Mouse (Mus musculus) liver, embryonic 14.5 days (tissue): Measurements from ENCODE around the gene Coq8b. TPM values are rescaled to one million over a fixed set of nuclear protein-coding genes. Genes with fewer than 3 reads are reported as not detected.

Experiments used
- ATAC-seq: fragments of 200-750 bp; cut with Nextera tagmentation; 2 replicates; pipeline ENCODE4 v1.8.0; 2017; ENCODE audit warnings: moderate number of reproducible peaks, mild to moderate bottlenecking, moderate library complexity; ENCODE audit not compliant: insufficient read depth
- DNase-seq, 3 experiments: peaks; one replicate each; pipeline ENCODE4 v3.0.0-alpha.2; 2012 to 2013; ENCODE audit warnings: low read depth in 3 of 3, low spot score in 3 of 3
- H3K27ac ChIP-seq: fragments of 300-500 bp; sonication (generic); 2 replicates; pipeline ENCODE4 v1.5.1; 2014; ENCODE audit warnings: moderate library complexity, mild to moderate bottlenecking, control low read depth, inconsistent platforms
- H3K27me3 ChIP-seq: fragments of 300-500 bp; sonication (generic); 2 replicates; pipeline ENCODE4 v1.6.1; 2014; ENCODE audit warnings: mild to moderate bottlenecking, low read length, moderate library complexity; ENCODE audit not compliant: control insufficient read depth, insufficient read depth
- H3K36me3 ChIP-seq: fragments of 300-500 bp; sonication (generic); replicated peaks from 2 replicates; pipeline ENCODE4 v1.6.1; 2014; ENCODE audit warnings: low read depth; ENCODE audit not compliant: control insufficient read depth, insufficient read depth
- H3K4me1 ChIP-seq, 2 experiments: fragments of 200-500 bp in 1 of 2; fragments of 300-500 bp in 1 of 2; sonication (generic) in 1 of 2; replicated peaks; 2 replicates each; pipeline ENCODE4 v1.6.1; 2012 to 2014; ENCODE audit warnings: antibody characterized with exemption in 1 of 2, inconsistent platforms in 1 of 2, low read length in 1 of 2; ENCODE audit not compliant: control insufficient read depth in 2 of 2, insufficient read depth in 2 of 2
- H3K4me2 ChIP-seq: fragments of 300-500 bp; sonication (generic); 2 replicates; pipeline ENCODE4 v1.6.1; 2014; ENCODE audit warnings: low read depth, mild to moderate bottlenecking, control low read depth, moderate library complexity
- H3K4me3 ChIP-seq, 2 experiments: fragments of 200-500 bp in 1 of 2; fragments of 300-500 bp in 1 of 2; sonication (generic) in 1 of 2; 2 replicates each; pipeline ENCODE4 v1.5.1; 2012 to 2014; ENCODE audit warnings: low read depth in 2 of 2, low read length in 2 of 2, mild to moderate bottlenecking in 2 of 2, control low read depth in 1 of 2, inconsistent platforms in 1 of 2, moderate library complexity in 1 of 2; ENCODE audit not compliant: insufficient read depth in 1 of 2
- H3K9ac ChIP-seq: fragments of 300-500 bp; sonication (generic); replicated peaks from 2 replicates; pipeline ENCODE4 v1.6.1; 2014; ENCODE audit warnings: mild to moderate bottlenecking, control low read depth, moderate library complexity
- H3K9me3 ChIP-seq: fragments of 300-500 bp; sonication (generic); 2 replicates; pipeline ENCODE4 v1.6.1; 2016; ENCODE audit warnings: low read length, mixed read lengths; ENCODE audit not compliant: control insufficient read depth
- CTCF ChIP-seq: IDR thresholded peaks from 2 replicates; pipeline ENCODE4 v1.5.1; 2016; ENCODE audit warnings: antibody characterized with exemption, low read depth, control low read depth
- EP300 ChIP-seq: IDR thresholded peaks from 2 replicates; pipeline ENCODE4 v1.6.1; 2016; ENCODE audit warnings: antibody characterized with exemption, low read depth
- WGBS: fragments of 180-500 bp; shearing (Covaris S2); extraction: QIAGEN DNeasy Blood & Tissue Kit; methylation state at CpG from one replicate; pipeline ENCODE4 v1.1.7; 2014; ENCODE audit not compliant: insufficient replicate concordance; 5-methylcytosine and 5-hydroxymethylcytosine counted together
- polyA plus RNA-seq, 2 experiments: library from polyadenylated mRNA; depleted of rRNA in 1 of 2; stranded (reverse) in 1 of 2; unstranded in 1 of 2; fragments of >200 nt; fragmentation: Nextera tagmentation in 1 of 2; extraction: Ambion mirVana in 1 of 2; gene quantifications; 2 replicates each; pipeline versions ENCODE4 v1.2.1 to v1.2.3; 2012 to 2014

Coq8b gene
- polyA plus RNA-seq, 2 experiments = 9.3 to 17.7 TPM

GRCm38 (mm10) chr7:27284865-27285697 is 52.3 kb downstream of the Coq8b start:
- Histone ChIP-seq H3K27ac (no peak overlapping the region), H3K9me3 (no peaks in the 10 kb centered on the region), H3K27me3 (0 out of 2 replicates have a peak, but pooled peaks cover 2% of the 10 kb centered on the region), H3K36me3 (no peaks in the 10 kb centered on the region), H3K4me3 (no peak overlapping the region), H3K9ac (no peak overlapping the region), H3K4me1 (no peaks in the 10 kb centered on the region; a peak in 1 of 4 replicates), H3K4me2 (no peak overlapping the region; the same call in 1 of the 2 replicates)
- DNase-seq = no peak
- TF ChIP-seq CTCF (peak; percentile 68), EP300 (no peak)
- ATAC-seq = 0 out of 2 replicates have a peak, but pooled peaks have one; percentile 11
- WGBS = 2% methylated on average over 28 of the region's 28 CpGs

- Histone ChIP-seq H3K4me3 (no peak overlapping the region), H3K4me1 (no peaks in the 10 kb centered on the region; a peak in 1 of 4 replicates), H3K36me3 (no peaks in the 10 kb centered on the region), H3K4me2 (no peak overlapping the region; the same call in 1 of the 2 replicates), H3K9ac (no peak overlapping the region), H3K27ac (no peak overlapping the region), H3K9me3 (no peaks in the 10 kb centered on the region), H3K27me3 (0 out of 2 replicates have a peak, but pooled peaks cover 2% of the 10 kb centered on the region)
- ATAC-seq (peak; percentile 53), DNase-seq (peak in 1 of 3 experiments; percentile 20)
- TF ChIP-seq CTCF (peak; percentile 75), EP300 (no peak)
- WGBS = 4% methylated on average over 8 of the region's 8 CpGs
Observed at GRCm38 (mm10) chr7:27285698-27286066, 52.9 kb downstream of the Coq8b start.

GRCm38 (mm10) chr7:27288732-27289131 is 55.9 kb downstream of the Coq8b start:
- H3K4me3 ChIP-seq = no peak overlapping the region
- DNase-seq (no peak), ATAC-seq (no peak)
- no peak for TF ChIP-seq EP300
- no peak for TF ChIP-seq CTCF
- no peak overlapping the region for H3K4me2 ChIP-seq
- H3K27ac ChIP-seq = no peak overlapping the region
- H3K36me3 ChIP-seq = no peaks in the 10 kb centered on the region
- no peak overlapping the region for H3K9ac ChIP-seq
- H3K9me3 ChIP-seq = no peaks in the 10 kb centered on the region
- H3K4me1 ChIP-seq = no peaks in the 10 kb centered on the region
- 74% methylated on average over 7 of the region's 7 CpGs for WGBS
- 0 out of 2 replicates have a peak, but pooled peaks cover 2% of the 10 kb centered on the region for H3K27me3 ChIP-seq

GRCm38 (mm10) chr7:27290555-27290954 is 57.7 kb downstream of the Coq8b start:
- no peaks in the 10 kb centered on the region for H3K27me3 ChIP-seq
- no peaks in the 10 kb centered on the region for H3K36me3 ChIP-seq
- H3K4me2 ChIP-seq = no peak overlapping the region
- no peak for ATAC-seq
- DNase-seq = no peak
- 65% methylated on average over 2 of the region's 2 CpGs for WGBS
- H3K9ac ChIP-seq = no peak overlapping the region
- no peaks in the 10 kb centered on the region for H3K9me3 ChIP-seq
- no peak overlapping the region for H3K27ac ChIP-seq
- no peaks in the 10 kb centered on the region for H3K4me1 ChIP-seq
- TF ChIP-seq EP300 = no peak
- TF ChIP-seq CTCF = no peak
- H3K4me3 ChIP-seq = no peak overlapping the region

- no peaks in the 10 kb centered on the region for H3K9me3 ChIP-seq
- no peak overlapping the region for H3K4me2 ChIP-seq
- DNase-seq (no peak), ATAC-seq (no peak)
- no peak overlapping the region for H3K9ac ChIP-seq
- WGBS = 40% methylated on average over 12 of the region's 12 CpGs
- no peak overlapping the region for H3K27ac ChIP-seq
- no peak overlapping the region for H3K4me3 ChIP-seq
- H3K4me1 ChIP-seq = no peaks in the 10 kb centered on the region
- TF ChIP-seq CTCF (no peak), EP300 (no peak)
- H3K27me3 ChIP-seq = no peaks in the 10 kb centered on the region
- H3K36me3 ChIP-seq = no peaks in the 10 kb centered on the region
Observed at GRCm38 (mm10) chr7:27291795-27292466, 59.1 kb downstream of the Coq8b start.
